Mouse (Mus musculus) heart, embryonic 13.5 days (tissue): Measurements from ENCODE around the gene Mavs. TPM values are rescaled to one million over a fixed set of nuclear protein-coding genes. Genes with fewer than 3 reads are reported as not detected.
"Not testable (repeated sequence)": the region's sequence is repeated elsewhere in the genome, so short reads cannot be mapped to it uniquely, and the experiment has no call there.

Source experiments
- ATAC-seq: fragments of 200-750 bp; cut with Nextera tagmentation; 2 replicates; pipeline ENCODE4 v1.8.0; 2017; ENCODE audit warnings: moderate TSS enrichment; ENCODE audit not compliant: insufficient number of reproducible peaks, low FRiP score, low TSS enrichment; ENCODE audit errors: extremely low read depth
- H3K27ac ChIP-seq: fragments of 300-500 bp; sonication (generic); replicated peaks from 2 replicates; pipeline ENCODE4 v1.5.1; 2015; ENCODE audit warnings: moderate library complexity, mild to moderate bottlenecking, inconsistent platforms
- H3K27me3 ChIP-seq: fragments of 300-500 bp; sonication (generic); replicated peaks from 2 replicates; pipeline ENCODE4 v1.6.1; 2015; ENCODE audit warnings: mild to moderate bottlenecking, inconsistent platforms
- H3K36me3 ChIP-seq: fragments of 300-500 bp; sonication (generic); 2 replicates; pipeline ENCODE4 v1.6.1; 2015; ENCODE audit warnings: mild to moderate bottlenecking, inconsistent platforms
- H3K4me1 ChIP-seq: fragments of 300-500 bp; sonication (generic); 2 replicates; pipeline ENCODE4 v1.6.1; 2015; ENCODE audit warnings: inconsistent platforms
- H3K4me2 ChIP-seq: fragments of 300-500 bp; sonication (generic); 2 replicates; pipeline ENCODE4 v1.6.1; 2015; ENCODE audit warnings: inconsistent platforms, mild to moderate bottlenecking, moderate library complexity
- H3K4me3 ChIP-seq: fragments of 300-500 bp; sonication (generic); 2 replicates; pipeline ENCODE4 v1.5.1; 2015; ENCODE audit warnings: moderate library complexity, mild to moderate bottlenecking, inconsistent platforms
- H3K9ac ChIP-seq: fragments of 300-500 bp; sonication (generic); 2 replicates; pipeline ENCODE4 v1.6.1; 2015; ENCODE audit warnings: inconsistent platforms, mild to moderate bottlenecking, moderate library complexity
- H3K9me3 ChIP-seq: fragments of 300-500 bp; sonication (generic); 2 replicates; pipeline ENCODE4 v1.6.1; 2016; ENCODE audit warnings: inconsistent platforms
- WGBS: fragments of 180-500 bp; shearing (Covaris S2); methylation state at CpG from one replicate; pipeline ENCODE4 v1.1.7; 2015; ENCODE audit warnings: mixed read lengths; 5-methylcytosine and 5-hydroxymethylcytosine counted together
- polyA plus RNA-seq: library from polyadenylated mRNA; unstranded; fragments of >200 nt; fragmentation: Nextera tagmentation; extraction: Ambion mirVana; gene quantifications from 2 replicates; pipeline ENCODE4 v1.2.1, GENCODE M21; 2015

The Mavs gene
- polyA plus RNA-seq, 1 experiment from 2014 or later = 18.8 TPM

DNA sequence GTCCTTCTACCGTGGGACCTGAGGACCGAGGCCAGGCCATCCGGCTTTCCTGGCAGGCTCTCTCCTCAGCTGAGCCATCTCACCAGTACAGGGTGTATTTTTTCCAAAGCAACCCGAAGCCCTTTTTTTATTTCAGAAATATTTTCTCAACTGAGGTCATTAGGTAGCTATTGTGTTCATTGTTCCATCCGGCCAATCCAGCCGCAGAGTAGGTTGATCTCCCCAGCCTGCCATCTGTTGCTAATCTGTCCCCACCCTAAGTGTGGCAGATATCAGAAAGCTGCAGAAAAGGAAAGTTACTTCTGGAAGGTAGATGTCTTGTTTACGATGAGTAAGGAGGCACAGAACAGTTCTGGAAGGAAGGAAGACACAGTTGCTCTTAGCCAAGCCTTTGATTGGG, 20.1 kb upstream of the Mavs start:
- peak overlapping the region; percentile 6; the same call in 1 of the 2 replicates for H3K4me2 ChIP-seq

DNA sequence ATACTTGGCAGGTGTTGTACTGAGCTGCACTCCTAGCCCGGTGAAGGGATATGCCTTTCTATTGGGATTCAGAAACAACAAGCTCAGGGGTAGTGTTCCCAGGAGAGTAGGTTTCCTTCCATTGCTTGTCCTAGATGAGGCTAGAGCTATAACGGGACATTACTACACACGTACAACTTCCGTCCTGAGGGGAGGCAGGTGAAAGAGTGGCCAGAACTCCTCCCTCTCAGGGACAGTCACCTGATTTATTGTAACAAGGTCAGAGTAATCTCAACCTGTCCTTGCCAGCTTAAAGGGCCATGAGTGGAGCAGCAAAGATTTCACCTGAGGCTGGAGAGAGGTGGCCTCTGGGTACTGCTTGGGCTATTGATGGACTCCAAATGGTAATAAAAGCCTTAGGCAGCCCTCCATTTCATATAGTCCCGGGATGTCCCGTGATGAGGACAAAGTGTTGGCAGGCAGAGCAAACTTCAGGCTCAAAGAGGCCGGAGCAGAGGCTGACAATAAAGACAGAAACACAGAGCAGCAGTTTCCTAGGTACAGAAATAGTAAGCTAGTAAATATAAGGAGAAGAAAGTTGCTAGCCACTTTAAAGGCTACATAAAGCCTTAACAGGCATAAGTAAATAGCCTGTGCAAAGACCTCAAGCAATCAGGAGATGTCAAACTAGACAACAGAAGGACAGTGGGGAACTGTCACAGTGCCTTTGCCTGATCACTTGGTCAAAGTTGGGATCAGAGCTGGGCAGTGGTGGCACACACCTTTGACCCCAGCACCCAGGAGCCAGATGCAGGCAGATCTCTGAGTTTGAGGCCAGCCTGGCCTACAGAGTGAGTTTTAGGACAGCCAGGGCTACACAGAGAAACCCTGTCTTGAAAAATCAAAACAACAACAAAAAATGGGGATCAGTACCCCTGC, 17.7 kb upstream of the Mavs start:
- Histone ChIP-seq H3K27ac (peak overlapping the region; percentile 24; the same call in 1 of the 2 replicates), H3K4me3 (no peak overlapping the region), H3K27me3 (no peaks in the 10 kb centered on the region), H3K4me2 (no peak overlapping the region), H3K9me3 (no peaks in the 10 kb centered on the region), H3K9ac (no peak overlapping the region), H3K4me1 (peaks cover 31% of the 10 kb centered on the region), H3K36me3 (peaks cover 29% of the 10 kb centered on the region)
- no peak for ATAC-seq
- 67% methylated on average over 7 of the region's 7 CpGs for WGBS

More for the DNA sequence above, 20.1 kb upstream of the Mavs start:
- ATAC-seq = no peak
- Histone ChIP-seq H3K4me3 (no peak overlapping the region), H3K4me1 (peaks cover 44% of the 10 kb centered on the region), H3K27me3 (no peaks in the 10 kb centered on the region), H3K27ac (peak overlapping the region; percentile 45), H3K9me3 (no peaks in the 10 kb centered on the region), H3K36me3 (peaks cover 29% of the 10 kb centered on the region), H3K9ac (0 out of 2 replicates have a peak overlapping the region, but pooled peaks have one; percentile 17)
- WGBS = 74% methylated on average over 7 of the region's 7 CpGs

DNA sequence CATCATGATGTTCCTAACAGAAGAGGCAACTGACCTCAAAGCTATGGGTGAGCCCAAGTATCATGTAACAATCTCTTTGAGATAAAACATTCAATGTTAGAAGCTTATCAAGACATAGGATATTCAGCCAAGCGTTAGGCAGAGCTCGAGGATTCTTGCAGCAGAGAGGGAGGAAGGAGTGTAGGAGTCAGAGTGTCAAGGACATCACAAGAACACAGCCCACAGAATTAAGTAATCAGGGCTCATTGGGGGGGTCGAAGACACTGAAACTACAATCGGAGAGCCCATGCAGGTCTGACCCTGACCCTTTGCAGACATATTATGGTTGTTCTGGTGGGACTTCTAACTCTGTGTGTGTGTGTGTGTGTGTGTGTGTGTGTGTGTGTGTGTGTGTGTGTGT, 13.8 kb upstream of the Mavs start:
- H3K4me1 ChIP-seq = peaks cover 27% of the 10 kb centered on the region
- peaks cover 3% of the 10 kb centered on the region; the same call in 1 of the 2 replicates for H3K36me3 ChIP-seq
- H3K4me3 ChIP-seq = no peak overlapping the region
- H3K27ac ChIP-seq = no peak overlapping the region
- no peaks in the 10 kb centered on the region for H3K27me3 ChIP-seq
- no peak overlapping the region for H3K4me2 ChIP-seq
- no peaks in the 10 kb centered on the region for H3K9me3 ChIP-seq
- H3K9ac ChIP-seq = no peak overlapping the region
- no peak for ATAC-seq
- WGBS = 57% methylated on average over 4 of the region's 4 CpGs

DNA sequence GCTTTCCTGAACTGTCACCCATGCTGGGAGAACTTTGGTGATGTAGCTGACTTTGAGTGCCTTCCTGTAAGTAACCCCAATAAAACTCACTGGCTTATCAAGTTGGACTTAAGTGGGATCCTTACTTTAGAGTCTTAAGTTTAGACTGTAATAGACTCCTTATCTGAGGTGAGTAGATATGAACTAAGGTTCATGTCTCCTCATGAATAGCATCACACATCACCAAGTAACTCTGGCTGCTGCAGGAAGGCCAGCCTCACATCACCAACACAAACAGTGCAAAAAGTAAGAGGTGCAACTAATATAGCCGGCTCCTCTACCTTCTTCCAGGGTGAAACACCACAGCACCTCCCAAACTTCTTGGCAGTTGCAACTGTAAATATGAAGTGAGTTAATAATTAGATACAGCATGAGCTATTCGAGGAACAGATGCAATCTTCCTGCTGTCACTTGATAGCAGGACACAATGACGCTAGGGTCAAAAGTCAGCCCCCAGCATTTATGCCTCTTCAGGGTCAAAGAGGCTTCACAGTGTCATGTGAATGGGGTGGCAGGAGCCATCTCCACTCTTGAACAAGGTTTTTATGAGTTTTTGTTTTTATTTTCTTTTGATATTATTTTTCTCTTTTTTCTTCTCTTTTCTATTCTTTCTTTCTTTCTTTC, 11.9 kb upstream of the Mavs start:
- Histone ChIP-seq H3K9ac (no peak overlapping the region), H3K9me3 (no peaks in the 10 kb centered on the region), H3K27me3 (no peaks in the 10 kb centered on the region), H3K4me2 (no peak overlapping the region), H3K27ac (no peak overlapping the region), H3K4me3 (no peak overlapping the region), H3K4me1 (peaks cover 18% of the 10 kb centered on the region), H3K36me3 (no peaks in the 10 kb centered on the region)
- ATAC-seq = no peak
- WGBS = 52% methylated on average over 3 of the region's 3 CpGs

DNA sequence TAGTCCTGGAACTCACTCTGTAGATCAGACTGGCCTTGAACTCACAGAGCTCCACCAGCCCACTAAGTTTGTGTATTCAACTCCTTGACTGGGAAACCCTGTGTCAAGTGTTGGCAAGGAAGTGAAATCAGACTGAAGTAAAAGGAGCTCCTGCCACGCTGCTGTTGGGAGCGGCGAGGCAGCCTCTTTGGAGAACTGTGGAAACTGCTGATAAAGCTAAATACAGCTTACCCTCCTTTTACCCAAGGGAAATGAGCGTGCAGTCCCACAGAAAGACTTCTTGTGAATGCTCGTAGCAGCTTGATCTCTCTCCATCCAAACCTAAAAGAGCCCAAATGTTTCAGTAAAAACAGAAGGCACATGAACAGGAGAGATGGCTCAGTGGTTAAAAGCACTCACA, 11.3 kb upstream of the Mavs start:
- H3K27me3 ChIP-seq = no peaks in the 10 kb centered on the region
- 18% methylated on average over 5 of the region's 5 CpGs for WGBS
- no peaks in the 10 kb centered on the region for H3K36me3 ChIP-seq
- ATAC-seq = no peak
- H3K4me1 ChIP-seq = peaks cover 18% of the 10 kb centered on the region
- H3K4me2 ChIP-seq = no peak overlapping the region
- no peak overlapping the region for H3K4me3 ChIP-seq
- no peak overlapping the region for H3K9ac ChIP-seq
- H3K9me3 ChIP-seq = no peaks in the 10 kb centered on the region
- no peak overlapping the region for H3K27ac ChIP-seq

DNA sequence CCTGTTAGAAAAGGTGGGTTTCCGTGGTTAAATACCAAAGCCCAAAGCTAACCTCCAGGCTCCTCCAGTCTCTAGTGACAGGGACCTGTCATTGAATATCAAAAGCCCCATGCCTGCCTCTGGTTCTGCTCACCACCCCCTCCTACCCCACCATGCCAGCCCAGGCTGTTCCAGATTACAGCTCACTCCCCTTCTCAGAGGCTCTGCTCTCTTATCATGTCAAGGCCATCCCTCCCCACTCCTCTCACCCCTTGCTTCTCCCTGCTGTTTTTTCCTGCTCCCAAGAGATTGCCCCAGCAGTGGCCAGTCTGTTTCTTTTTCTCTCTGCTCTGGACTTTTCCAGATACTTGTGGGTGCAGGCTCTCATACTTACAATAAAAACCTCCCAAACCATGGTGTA, 10.3 kb upstream of the Mavs start:
- 67% methylated on average over 1 of the region's 1 CpGs for WGBS
- no peak for ATAC-seq
- H3K4me3 ChIP-seq = no peak overlapping the region

DNA sequence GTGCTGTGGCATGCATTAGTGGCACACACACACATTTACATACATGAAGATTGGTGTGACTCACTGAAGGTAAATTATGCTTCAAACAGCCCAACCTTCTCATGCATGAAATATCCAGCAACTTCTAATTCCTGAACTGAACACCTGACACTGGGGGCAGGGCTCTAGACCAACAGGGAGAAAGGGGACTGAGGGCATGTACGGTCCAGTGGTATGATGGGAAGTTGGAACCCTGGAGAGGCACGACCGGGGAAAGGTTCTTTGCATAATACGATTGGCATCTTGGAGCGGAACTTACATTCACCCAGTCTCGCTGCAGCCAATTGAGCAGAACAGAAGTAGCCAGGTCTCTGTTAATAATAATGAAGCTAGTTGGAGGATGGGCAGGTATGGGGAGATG, 8.7 kb upstream of the Mavs start:
- ATAC-seq = no peak
- Histone ChIP-seq H3K9ac (no peak overlapping the region), H3K27me3 (no peaks in the 10 kb centered on the region), H3K27ac (no peak overlapping the region), H3K36me3 (no peaks in the 10 kb centered on the region), H3K4me1 (peaks cover 18% of the 10 kb centered on the region), H3K4me2 (no peak overlapping the region), H3K4me3 (no peak overlapping the region), H3K9me3 (no peaks in the 10 kb centered on the region)
- 89% methylated on average over 6 of the region's 6 CpGs for WGBS

More for the DNA sequence above, 10.3 kb upstream of the Mavs start:
- Histone ChIP-seq H3K27me3 (no peaks in the 10 kb centered on the region), H3K36me3 (no peaks in the 10 kb centered on the region), H3K9me3 (no peaks in the 10 kb centered on the region), H3K27ac (no peak overlapping the region), H3K9ac (no peak overlapping the region), H3K4me1 (peaks cover 18% of the 10 kb centered on the region), H3K4me2 (no peak overlapping the region)

DNA sequence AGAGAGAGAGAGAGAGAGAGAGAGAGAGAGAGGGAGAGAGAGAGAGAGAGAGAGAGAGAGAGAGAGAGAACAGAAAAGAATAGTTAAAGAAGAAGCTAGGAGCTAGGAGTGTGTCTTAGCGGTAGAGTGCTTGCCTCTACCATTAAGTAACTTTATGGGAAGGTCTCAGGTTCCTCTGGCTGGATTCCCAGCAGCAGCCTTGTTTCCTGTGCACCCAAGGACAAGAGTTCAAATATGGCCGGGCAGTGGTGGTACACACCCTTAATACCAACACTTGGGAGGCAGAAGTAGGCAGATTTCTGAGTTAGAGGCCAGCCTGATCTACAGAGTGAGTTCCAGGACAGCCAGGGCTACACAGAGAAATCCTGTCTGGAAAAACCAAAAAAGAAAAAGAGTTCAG, 7.2 kb upstream of the Mavs start:
- not testable (repeated sequence) for H3K9me3 ChIP-seq, H3K27ac ChIP-seq, H3K36me3 ChIP-seq, H3K4me2 ChIP-seq, H3K9ac ChIP-seq, ATAC-seq, H3K27me3 ChIP-seq, H3K4me3 ChIP-seq
- WGBS = 70% methylated on average over 2 of the region's 2 CpGs
- peaks cover 16% of the 10 kb centered on the region for H3K4me1 ChIP-seq

DNA sequence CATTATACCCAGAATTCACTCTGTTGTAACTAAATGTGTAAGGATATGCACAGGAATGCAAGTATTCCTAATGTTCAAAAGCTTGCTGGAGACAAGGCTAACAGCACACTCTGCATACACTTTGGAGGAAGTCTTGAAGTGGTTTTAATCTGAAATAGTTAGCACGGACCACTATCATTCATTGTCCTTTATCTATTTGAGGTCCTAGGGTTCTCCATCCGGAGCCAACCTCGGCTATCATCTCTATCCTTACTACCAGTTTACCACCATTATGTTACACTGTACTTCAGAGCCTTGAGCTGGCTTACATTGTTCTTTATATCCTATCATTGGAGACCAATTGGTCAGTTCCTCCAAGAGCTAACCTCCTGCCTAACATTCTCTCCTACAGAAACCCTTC, 6.6 kb upstream of the Mavs start:
- Histone ChIP-seq H3K4me3 (no peak overlapping the region), H3K9ac (no peak overlapping the region), H3K4me2 (no peak overlapping the region), H3K36me3 (no peaks in the 10 kb centered on the region), H3K27me3 (no peaks in the 10 kb centered on the region), H3K4me1 (peaks cover 12% of the 10 kb centered on the region), H3K9me3 (no peaks in the 10 kb centered on the region), H3K27ac (no peak overlapping the region)
- ATAC-seq = no peak
- 59% methylated on average over 3 of the region's 3 CpGs for WGBS

DNA sequence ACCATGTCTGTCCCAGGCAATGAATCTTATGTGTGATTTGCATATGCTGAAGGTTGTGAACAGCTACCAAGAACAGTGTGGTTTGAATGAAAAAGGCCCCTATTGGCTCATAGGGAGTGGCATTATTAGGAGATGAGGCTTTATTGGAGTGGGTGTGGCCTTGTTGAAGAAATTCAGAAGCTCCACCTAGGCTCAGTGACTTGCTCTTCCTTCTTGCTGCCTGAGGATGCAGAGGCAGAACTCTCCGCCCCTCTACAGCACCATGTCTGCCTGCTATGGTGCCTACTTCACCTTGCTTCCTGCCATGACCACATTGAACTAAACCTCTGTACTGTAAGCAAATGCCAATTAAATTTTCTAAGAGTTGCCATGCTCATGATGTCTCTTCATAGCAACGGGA, 1.3 kb upstream of the Mavs start:
- Histone ChIP-seq H3K27me3 (no peaks in the 10 kb centered on the region), H3K4me3 (no peak overlapping the region), H3K9me3 (no peaks in the 10 kb centered on the region), H3K4me2 (no peak overlapping the region), H3K9ac (no peak overlapping the region), H3K27ac (0 out of 2 replicates have a peak overlapping the region, but pooled peaks have one; percentile 15), H3K36me3 (peaks cover 7% of the 10 kb centered on the region), H3K4me1 (peaks cover 29% of the 10 kb centered on the region)
- ATAC-seq = no peak
- 84% methylated on average over 2 of the region's 2 CpGs for WGBS

DNA sequence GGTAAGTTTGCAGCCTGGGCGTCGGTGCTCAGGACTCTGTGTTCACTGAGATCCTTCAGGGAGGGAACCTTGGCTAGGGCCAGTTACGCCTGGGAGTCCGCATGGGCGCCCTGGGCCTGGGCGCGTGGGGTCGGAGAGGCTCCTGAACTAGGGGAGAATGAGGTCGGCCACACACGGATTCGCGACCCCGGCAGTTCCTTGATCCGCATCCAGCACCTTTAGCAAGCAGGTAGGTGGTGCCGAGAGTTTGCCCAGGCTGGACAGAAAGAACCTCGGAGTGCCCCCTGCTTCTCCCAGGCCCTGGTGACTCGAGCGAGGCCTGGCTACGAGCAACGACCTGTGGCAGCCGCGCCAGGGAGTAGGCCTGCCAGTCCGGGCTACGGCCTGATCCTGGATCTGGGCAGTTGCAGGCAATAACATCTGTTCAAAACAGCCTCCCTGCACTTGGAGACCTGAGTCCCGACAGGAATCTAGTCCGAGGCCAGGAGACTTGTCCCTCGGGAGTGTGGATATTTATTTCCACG, 326 bp downstream of the Mavs start:
- peaks cover 15% of the 10 kb centered on the region for H3K36me3 ChIP-seq
- peak overlapping the region; percentile 91 for H3K4me2 ChIP-seq
- peak overlapping the region; percentile 90 for H3K9ac ChIP-seq
- no peaks in the 10 kb centered on the region for H3K9me3 ChIP-seq
- no peaks in the 10 kb centered on the region for H3K27me3 ChIP-seq
- peak overlapping the region; percentile 67 for H3K4me3 ChIP-seq
- 11% methylated on average over 28 of the region's 28 CpGs for WGBS
- ATAC-seq = no peak
- peaks cover 29% of the 10 kb centered on the region for H3K4me1 ChIP-seq
- H3K27ac ChIP-seq = peak overlapping the region; percentile 72
